Mouse (Mus musculus): ENCODE results near the gene Trnt1. TPM values are rescaled to one million over a fixed set of nuclear protein-coding genes. Genes with fewer than 3 reads are reported as not detected.

Gene Trnt1
- 11.3 and 13.8 TPM in 2 replicates for total RNA-seq (2015; ENCODE audit: low replicate concordance)
- total RNA-seq (2017; ENCODE audit: low replicate concordance): 30.8 and 38.8 TPM in 2 replicates

GRCm38 (mm10) chr6:106768640-106769289 lies at the start of gene Trnt1:
Trnt1 (plus strand) TSS chr6:106769120.
- ATAC-seq (replicated peaks; ENCODE audit: low FRiP score, poor library complexity, severe bottlenecking): peak; percentile 100

GRCm38 (mm10) chr6:106725642-106726041 lies 43.3 kb upstream of the Trnt1 start:
- no peak for ATAC-seq (replicated peaks; ENCODE audit: low FRiP score, poor library complexity, severe bottlenecking)

- no peak for ATAC-seq (replicated peaks; ENCODE audit: low FRiP score, poor library complexity, severe bottlenecking)
Measured at GRCm38 (mm10) chr6:106726078-106726477, 42.8 kb upstream of the Trnt1 start.

- ATAC-seq (replicated peaks; ENCODE audit: low FRiP score, poor library complexity, severe bottlenecking): no peak
Measured at GRCm38 (mm10) chr6:106727703-106728102, 41.2 kb upstream of the Trnt1 start.

GRCm38 (mm10) chr6:106729682-106730314 lies 39.1 kb upstream of the Trnt1 start:
- ATAC-seq (replicated peaks; ENCODE audit: low FRiP score, poor library complexity, severe bottlenecking): no peak

- ATAC-seq (replicated peaks; ENCODE audit: low FRiP score, poor library complexity, severe bottlenecking): no peak
Measured at GRCm38 (mm10) chr6:106732563-106732962, 36.4 kb upstream of the Trnt1 start.

- ATAC-seq (replicated peaks; ENCODE audit: low FRiP score, poor library complexity, severe bottlenecking): no peak
Measured at GRCm38 (mm10) chr6:106738229-106738628, 30.7 kb upstream of the Trnt1 start.

- ATAC-seq (replicated peaks; ENCODE audit: low FRiP score, poor library complexity, severe bottlenecking): no peak
Measured at GRCm38 (mm10) chr6:106740244-106740825, 28.6 kb upstream of the Trnt1 start.

- ATAC-seq (replicated peaks; ENCODE audit: low FRiP score, poor library complexity, severe bottlenecking): no peak
Measured at GRCm38 (mm10) chr6:106743556-106744233, 25.2 kb upstream of the Trnt1 start.

- ATAC-seq (replicated peaks; ENCODE audit: low FRiP score, poor library complexity, severe bottlenecking): no peak
Measured at GRCm38 (mm10) chr6:106745673-106746394, 23.1 kb upstream of the Trnt1 start.

- no peak for ATAC-seq (replicated peaks; ENCODE audit: low FRiP score, poor library complexity, severe bottlenecking)
Measured at GRCm38 (mm10) chr6:106747251-106747650, 21.7 kb upstream of the Trnt1 start.

- no peak for ATAC-seq (replicated peaks; ENCODE audit: low FRiP score, poor library complexity, severe bottlenecking)
Measured at GRCm38 (mm10) chr6:106747804-106748203, 21.1 kb upstream of the Trnt1 start.

- ATAC-seq (replicated peaks; ENCODE audit: low FRiP score, poor library complexity, severe bottlenecking): no peak
Measured at GRCm38 (mm10) chr6:106748887-106749388, 20.0 kb upstream of the Trnt1 start, which contains the start of gene Il5ra. Il5ra (minus strand) TSS chr6:106749037.

- ATAC-seq (replicated peaks; ENCODE audit: low FRiP score, poor library complexity, severe bottlenecking): no peak
Measured at GRCm38 (mm10) chr6:106750291-106750690, 18.6 kb upstream of the Trnt1 start.

GRCm38 (mm10) chr6:106758299-106758698 lies 10.6 kb upstream of the Trnt1 start:
- ATAC-seq (replicated peaks; ENCODE audit: low FRiP score, poor library complexity, severe bottlenecking): no peak

- ATAC-seq (replicated peaks; ENCODE audit: low FRiP score, poor library complexity, severe bottlenecking): no peak
Measured at GRCm38 (mm10) chr6:106760473-106761218, 8.3 kb upstream of the Trnt1 start.

- ATAC-seq (replicated peaks; ENCODE audit: low FRiP score, poor library complexity, severe bottlenecking): no peak
Measured at GRCm38 (mm10) chr6:106761486-106761885, 7.4 kb upstream of the Trnt1 start.

- ATAC-seq (replicated peaks; ENCODE audit: low FRiP score, poor library complexity, severe bottlenecking): no peak
Measured at GRCm38 (mm10) chr6:106765892-106766291, 3.0 kb upstream of the Trnt1 start.

- ATAC-seq (replicated peaks; ENCODE audit: low FRiP score, poor library complexity, severe bottlenecking): no peak
Measured at GRCm38 (mm10) chr6:106766774-106767173, 2.1 kb upstream of the Trnt1 start.

All from erythroblast, adult 5-6 weeks (primary cell).